Mouse (Mus musculus): Measurements from ENCODE around the gene Gpr158.

Gpr158 gene

GRCm38 (mm10) chr2:21632136-21632535 is 264.8 kb downstream of the Gpr158 start:
- DNase-seq (ENCODE audit: low spot score in 2 of 2): no peak

GRCm38 (mm10) chr2:21665721-21666120 is 298.4 kb downstream of the Gpr158 start:
- no peak for DNase-seq (ENCODE audit: low spot score in 2 of 2)

GRCm38 (mm10) chr2:21676084-21676838 is 308.9 kb downstream of the Gpr158 start:
- DNase-seq (ENCODE audit: low spot score in 2 of 2): no peak

GRCm38 (mm10) chr2:21676839-21677123 is 309.4 kb downstream of the Gpr158 start:
- DNase-seq (ENCODE audit: low spot score in 2 of 2): no peak

GRCm38 (mm10) chr2:21680735-21681270 is 313.5 kb downstream of the Gpr158 start:
- no peak for DNase-seq (ENCODE audit: low spot score in 2 of 2)

GRCm38 (mm10) chr2:21684736-21685135 is 317.4 kb downstream of the Gpr158 start:
- DNase-seq (ENCODE audit: low spot score in 2 of 2): no peak

GRCm38 (mm10) chr2:21693128-21693527 is 325.8 kb downstream of the Gpr158 start:
- no peak for DNase-seq (ENCODE audit: low spot score in 2 of 2)

GRCm38 (mm10) chr2:21693807-21694594 is 326.7 kb downstream of the Gpr158 start:
- no peak for DNase-seq (ENCODE audit: low spot score in 2 of 2)

GRCm38 (mm10) chr2:21728075-21728474 is 360.7 kb downstream of the Gpr158 start:
- peak in 1 of 2 experiments; percentile 39 for DNase-seq (ENCODE audit: low spot score in 2 of 2)

- no peak for DNase-seq (ENCODE audit: low spot score in 2 of 2)
Observed at GRCm38 (mm10) chr2:21783721-21784120, 416.4 kb downstream of the Gpr158 start.

- DNase-seq (ENCODE audit: low spot score in 2 of 2): no peak
Observed at GRCm38 (mm10) chr2:21793156-21793555, 425.8 kb downstream of the Gpr158 start.

- no peak for DNase-seq (ENCODE audit: low spot score in 2 of 2)
Observed at GRCm38 (mm10) chr2:21799616-21800015, 432.3 kb downstream of the Gpr158 start.

GRCm38 (mm10) chr2:21800045-21800444 is 432.7 kb downstream of the Gpr158 start:
- DNase-seq (ENCODE audit: low spot score in 2 of 2): no peak

GRCm38 (mm10) chr2:21808510-21808909 is 441.2 kb downstream of the Gpr158 start:
- no peak for DNase-seq (ENCODE audit: low spot score in 2 of 2)

GRCm38 (mm10) chr2:21810431-21810830 is 443.1 kb downstream of the Gpr158 start:
- DNase-seq (ENCODE audit: low spot score in 2 of 2): no peak

GRCm38 (mm10) chr2:21864061-21864460 is 496.7 kb downstream of the Gpr158 start:
- no peak for DNase-seq (ENCODE audit: low spot score in 2 of 2)
